Mouse (Mus musculus) thymus, postnatal 14 days (tissue): Measurements from ENCODE around the gene Atg7.

Experiments
- DNase-seq: peaks from one replicate; pipeline ENCODE4 v3.0.0; 2021

Gene Atg7

GRCm38 (mm10) chr6:114858722-114859053 lies 215.8 kb downstream of the Atg7 start:
- DNase-seq: no peak

GRCm38 (mm10) chr6:114860677-114861568 lies 218.0 kb downstream of the Atg7 start:
- no peak for DNase-seq

- DNase-seq: no peak
Measured at GRCm38 (mm10) chr6:114861591-114861990, 218.7 kb downstream of the Atg7 start.

- no peak for DNase-seq
Measured at GRCm38 (mm10) chr6:114862046-114862445, 219.1 kb downstream of the Atg7 start.

- no peak for DNase-seq
Measured at GRCm38 (mm10) chr6:114863501-114863900, 220.6 kb downstream of the Atg7 start.

GRCm38 (mm10) chr6:114864421-114864820 lies 221.5 kb downstream of the Atg7 start:
- no peak for DNase-seq

- DNase-seq: no peak
Measured at GRCm38 (mm10) chr6:114866078-114866477, 223.2 kb downstream of the Atg7 start.

- DNase-seq: no peak
Measured at GRCm38 (mm10) chr6:114866619-114867018, 223.7 kb downstream of the Atg7 start.

- DNase-seq: no peak
Measured at GRCm38 (mm10) chr6:114868656-114869055, 225.8 kb downstream of the Atg7 start.

GRCm38 (mm10) chr6:114869501-114870076 lies 226.7 kb downstream of the Atg7 start:
- no peak for DNase-seq

GRCm38 (mm10) chr6:114871010-114871660 lies 228.2 kb downstream of the Atg7 start:
- DNase-seq: no peak

- DNase-seq: no peak
Measured at GRCm38 (mm10) chr6:114873808-114874137, 230.9 kb downstream of the Atg7 start.

GRCm38 (mm10) chr6:114874138-114874928 lies 231.4 kb downstream of the Atg7 start:
- peak; percentile 64 for DNase-seq

- DNase-seq: peak; percentile 92
Measured at GRCm38 (mm10) chr6:114875018-114875558, 232.2 kb downstream of the Atg7 start.

GRCm38 (mm10) chr6:114876033-114876432 lies 233.1 kb downstream of the Atg7 start:
- DNase-seq: no peak

- no peak for DNase-seq
Measured at GRCm38 (mm10) chr6:114876546-114876945, 233.6 kb downstream of the Atg7 start.

GRCm38 (mm10) chr6:114878841-114879520 lies 236.1 kb downstream of the Atg7 start:
- DNase-seq: no peak

- DNase-seq: no peak
Measured at GRCm38 (mm10) chr6:114880798-114881197, 237.9 kb downstream of the Atg7 start.

- DNase-seq: no peak
Measured at GRCm38 (mm10) chr6:114882212-114882611, 239.3 kb downstream of the Atg7 start.

- DNase-seq: no peak
Measured at GRCm38 (mm10) chr6:114882675-114883074, 239.8 kb downstream of the Atg7 start.

GRCm38 (mm10) chr6:114883261-114883740 lies 240.4 kb downstream of the Atg7 start:
- DNase-seq: peak; percentile 47

GRCm38 (mm10) chr6:114885129-114885528 lies 242.2 kb downstream of the Atg7 start:
- no peak for DNase-seq
